Mouse (Mus musculus): ENCODE data around the gene Tnip1. TPM values are rescaled to one million over a fixed set of nuclear protein-coding genes. Genes with fewer than 3 reads are reported as not detected.

Gene Tnip1
- total and polyA plus RNA-seq, 3 experiments = 9.6 to 31.9 (median 17.3) TPM

GRCm38 (mm10) chr11:54928886-54929285 is 33.8 kb downstream of the Tnip1 start:
- H3K4me3 ChIP-seq (ENCODE audit: low read depth, low read length) = no peak overlapping the region
- ATAC-seq (ENCODE audit: extremely low read depth, insufficient number of reproducible peaks, low FRiP score, poor library complexity, severe bottlenecking) (no peak), DNase-seq (ENCODE audit: low spot score) (no peak)

GRCm38 (mm10) chr11:54928219-54928618 is 34.5 kb downstream of the Tnip1 start:
- Histone ChIP-seq H3K27me3 (ENCODE audit: insufficient read depth, low read length) (no peaks in the 10 kb centered on the region), H3K4me1 (ENCODE audit: insufficient read depth, low read depth, low read length) (no peaks in the 10 kb centered on the region), H3K36me3 (replicated peaks) (peaks cover 88% of the 10 kb centered on the region), H3K9me3 (replicated peaks) (no peaks in the 10 kb centered on the region), H3K4me3 (ENCODE audit: low read depth, low read length) (no peak overlapping the region)
- DNase-seq (ENCODE audit: low spot score) (no peak), ATAC-seq (ENCODE audit: extremely low read depth, insufficient number of reproducible peaks, low FRiP score, poor library complexity, severe bottlenecking) (no peak)
- TF ChIP-seq TAL1 (conservative IDR thresholded peaks at IDR 0.05; ENCODE audit: low read depth, low read length) = no peak

More at GRCm38 (mm10) chr11:54928886-54929285, 33.8 kb downstream of the Tnip1 start:
- no peak for TF ChIP-seq TAL1 (conservative IDR thresholded peaks at IDR 0.05; ENCODE audit: low read depth, low read length)
- no peak for TF ChIP-seq GATA2 (IDR thresholded peaks at IDR 0.05; ENCODE audit: borderline replicate concordance, low read depth, low read length)
- no peak for TF ChIP-seq POLR2AphosphoS5 (IDR thresholded peaks at IDR 0.05; ENCODE audit: insufficient replicate concordance, low read depth, low read length)
- no peak for TF ChIP-seq CTCF (IDR thresholded peaks at IDR 0.05; ENCODE audit: low read depth, low read length)
- no peak for TF ChIP-seq GATA1 (IDR thresholded peaks at IDR 0.05; ENCODE audit: borderline replicate concordance, low read length)
- H3K27me3 ChIP-seq (ENCODE audit: insufficient read depth, low read length) = no peaks in the 10 kb centered on the region
- no peaks in the 10 kb centered on the region for H3K4me1 ChIP-seq (ENCODE audit: insufficient read depth, low read depth, low read length)
- H3K36me3 ChIP-seq (replicated peaks) = peaks cover 88% of the 10 kb centered on the region
- no peaks in the 10 kb centered on the region for H3K9me3 ChIP-seq (replicated peaks)

- no peaks in the 10 kb centered on the region for H3K27me3 ChIP-seq (ENCODE audit: insufficient read depth, low read length)
- no peaks in the 10 kb centered on the region for H3K9me3 ChIP-seq (replicated peaks)
- no peak for TF ChIP-seq POLR2AphosphoS5 (IDR thresholded peaks at IDR 0.05; ENCODE audit: insufficient replicate concordance, low read depth, low read length)
- TF ChIP-seq GATA1 (IDR thresholded peaks at IDR 0.05; ENCODE audit: borderline replicate concordance, low read length) = no peak
- TF ChIP-seq TAL1 (conservative IDR thresholded peaks at IDR 0.05; ENCODE audit: low read depth, low read length) = no peak
- peak; percentile 69 for TF ChIP-seq CTCF (IDR thresholded peaks at IDR 0.05; ENCODE audit: low read depth, low read length)
- peak; percentile 40; the same call in 1 of the 2 replicates for ATAC-seq (ENCODE audit: extremely low read depth, insufficient number of reproducible peaks, low FRiP score, poor library complexity, severe bottlenecking)
- peak; percentile 18 for DNase-seq (ENCODE audit: low spot score)
- H3K4me1 ChIP-seq (ENCODE audit: insufficient read depth, low read depth, low read length) = no peaks in the 10 kb centered on the region
- peaks cover 90% of the 10 kb centered on the region for H3K36me3 ChIP-seq (replicated peaks)
- H3K4me3 ChIP-seq (ENCODE audit: low read depth, low read length) = no peak overlapping the region
Measured at GRCm38 (mm10) chr11:54927346-54928140, 35.2 kb downstream of the Tnip1 start.

GRCm38 (mm10) chr11:54924145-54924544 is 38.6 kb downstream of the Tnip1 start:
- Histone ChIP-seq H3K4me1 (ENCODE audit: insufficient read depth, low read depth, low read length) (no peaks in the 10 kb centered on the region), H3K9me3 (replicated peaks) (no peaks in the 10 kb centered on the region), H3K36me3 (replicated peaks) (peaks cover 84% of the 10 kb centered on the region), H3K4me3 (ENCODE audit: low read depth, low read length) (no peak overlapping the region), H3K27me3 (ENCODE audit: insufficient read depth, low read length) (no peaks in the 10 kb centered on the region)
- DNase-seq (ENCODE audit: low spot score) (no peak), ATAC-seq (ENCODE audit: extremely low read depth, insufficient number of reproducible peaks, low FRiP score, poor library complexity, severe bottlenecking) (no peak)
- TF ChIP-seq TAL1 (conservative IDR thresholded peaks at IDR 0.05; ENCODE audit: low read depth, low read length) (no peak), GATA1 (IDR thresholded peaks at IDR 0.05; ENCODE audit: borderline replicate concordance, low read length) (no peak), CTCF (IDR thresholded peaks at IDR 0.05; ENCODE audit: low read depth, low read length) (no peak), POLR2AphosphoS5 (IDR thresholded peaks at IDR 0.05; ENCODE audit: insufficient replicate concordance, low read depth, low read length) (no peak), GATA2 (IDR thresholded peaks at IDR 0.05; ENCODE audit: borderline replicate concordance, low read depth, low read length) (no peak)

- no peaks in the 10 kb centered on the region for H3K4me1 ChIP-seq (ENCODE audit: insufficient read depth, low read depth, low read length)
- no peak for DNase-seq (ENCODE audit: low spot score)
- H3K36me3 ChIP-seq (replicated peaks) = peaks cover 83% of the 10 kb centered on the region
- no peak for ATAC-seq (ENCODE audit: extremely low read depth, insufficient number of reproducible peaks, low FRiP score, poor library complexity, severe bottlenecking)
- no peak for TF ChIP-seq GATA1 (IDR thresholded peaks at IDR 0.05; ENCODE audit: borderline replicate concordance, low read length)
- TF ChIP-seq POLR2AphosphoS5 (IDR thresholded peaks at IDR 0.05; ENCODE audit: insufficient replicate concordance, low read depth, low read length) = no peak
- no peak for TF ChIP-seq CTCF (IDR thresholded peaks at IDR 0.05; ENCODE audit: low read depth, low read length)
- TF ChIP-seq TAL1 (conservative IDR thresholded peaks at IDR 0.05; ENCODE audit: low read depth, low read length) = no peak
- TF ChIP-seq GATA2 (IDR thresholded peaks at IDR 0.05; ENCODE audit: borderline replicate concordance, low read depth, low read length) = no peak
- H3K27me3 ChIP-seq (ENCODE audit: insufficient read depth, low read length) = no peaks in the 10 kb centered on the region
- no peaks in the 10 kb centered on the region for H3K9me3 ChIP-seq (replicated peaks)
- H3K4me3 ChIP-seq (ENCODE audit: low read depth, low read length) = no peak overlapping the region
Measured at GRCm38 (mm10) chr11:54922488-54922887, 40.2 kb downstream of the Tnip1 start.

GRCm38 (mm10) chr11:54921798-54922197 is 40.9 kb downstream of the Tnip1 start:
- no peak for DNase-seq (ENCODE audit: low spot score)
- Histone ChIP-seq H3K4me3 (ENCODE audit: low read depth, low read length) (no peak overlapping the region), H3K27me3 (ENCODE audit: insufficient read depth, low read length) (no peaks in the 10 kb centered on the region), H3K4me1 (ENCODE audit: insufficient read depth, low read depth, low read length) (no peaks in the 10 kb centered on the region), H3K36me3 (replicated peaks) (peaks cover 83% of the 10 kb centered on the region), H3K9me3 (replicated peaks) (no peaks in the 10 kb centered on the region)
- TF ChIP-seq GATA2 (IDR thresholded peaks at IDR 0.05; ENCODE audit: borderline replicate concordance, low read depth, low read length) (no peak), GATA1 (IDR thresholded peaks at IDR 0.05; ENCODE audit: borderline replicate concordance, low read length) (no peak), POLR2AphosphoS5 (IDR thresholded peaks at IDR 0.05; ENCODE audit: insufficient replicate concordance, low read depth, low read length) (no peak), CTCF (IDR thresholded peaks at IDR 0.05; ENCODE audit: low read depth, low read length) (no peak), TAL1 (conservative IDR thresholded peaks at IDR 0.05; ENCODE audit: low read depth, low read length) (no peak)
- no peak for ATAC-seq (ENCODE audit: extremely low read depth, insufficient number of reproducible peaks, low FRiP score, poor library complexity, severe bottlenecking)

Data from G1E (cell line).